Mouse (Mus musculus): ENCODE measurements around the gene Car2.

Gene Car2

DNA sequence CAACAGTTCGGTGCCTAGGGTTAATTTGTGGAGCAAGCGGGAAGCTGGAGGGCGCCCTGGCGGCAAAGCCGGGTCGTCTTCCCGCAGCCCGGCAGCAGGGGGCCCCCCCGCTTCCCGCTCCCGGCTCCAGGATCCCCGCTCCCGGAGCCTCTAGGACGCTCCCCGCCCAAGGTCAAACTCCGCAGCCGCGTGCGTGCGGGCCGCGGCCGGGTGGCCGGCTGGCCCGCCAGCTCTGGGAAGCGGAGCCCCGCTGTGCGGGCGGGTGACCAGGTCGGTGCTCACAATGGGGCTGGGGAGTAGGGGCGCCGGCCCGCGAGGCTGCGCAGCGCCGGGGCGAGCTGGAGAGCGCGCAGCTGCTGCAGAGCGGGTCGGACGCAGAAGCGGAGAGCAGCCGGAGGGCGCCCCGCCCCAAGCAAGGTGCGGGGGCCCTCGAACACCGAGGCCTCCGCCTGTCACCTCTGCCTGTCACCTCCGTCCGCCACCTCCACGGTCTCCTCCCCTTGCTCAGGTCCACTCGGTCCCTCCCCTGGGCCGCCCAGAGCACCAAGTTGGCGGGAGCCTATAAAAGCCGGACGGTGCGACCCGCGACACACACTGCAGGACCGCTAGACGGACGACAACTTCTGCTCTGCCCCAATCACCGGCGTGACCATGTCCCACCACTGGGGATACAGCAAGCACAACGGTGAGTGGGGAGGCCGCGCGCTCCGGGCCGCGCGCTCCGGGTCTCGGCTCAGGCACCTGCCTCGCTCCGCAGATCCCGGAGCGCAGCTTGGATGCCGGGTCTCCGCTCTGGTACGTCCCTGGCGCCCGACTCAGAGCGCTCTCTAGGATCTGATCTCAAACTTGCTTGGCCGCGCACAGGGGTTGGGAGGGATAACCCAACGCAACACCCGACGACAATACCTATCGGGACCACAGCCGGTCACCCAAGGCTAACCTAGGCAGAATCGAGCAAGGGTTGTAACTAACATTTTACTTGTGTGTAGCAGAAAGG is at the start of gene Car2:
TSS of gene Car2 (plus strand) at position 172 of the 997 bp plus-strand sequence.
- 1% methylated on average over 95 of the region's 95 CpGs for WGBS

- WGBS = 91% methylated on average over 1 of the region's 1 CpGs
These were observed 47.1 kb upstream of the Car2 start for GRCm38 (mm10) chr3:14838936-14839335.

DNA sequence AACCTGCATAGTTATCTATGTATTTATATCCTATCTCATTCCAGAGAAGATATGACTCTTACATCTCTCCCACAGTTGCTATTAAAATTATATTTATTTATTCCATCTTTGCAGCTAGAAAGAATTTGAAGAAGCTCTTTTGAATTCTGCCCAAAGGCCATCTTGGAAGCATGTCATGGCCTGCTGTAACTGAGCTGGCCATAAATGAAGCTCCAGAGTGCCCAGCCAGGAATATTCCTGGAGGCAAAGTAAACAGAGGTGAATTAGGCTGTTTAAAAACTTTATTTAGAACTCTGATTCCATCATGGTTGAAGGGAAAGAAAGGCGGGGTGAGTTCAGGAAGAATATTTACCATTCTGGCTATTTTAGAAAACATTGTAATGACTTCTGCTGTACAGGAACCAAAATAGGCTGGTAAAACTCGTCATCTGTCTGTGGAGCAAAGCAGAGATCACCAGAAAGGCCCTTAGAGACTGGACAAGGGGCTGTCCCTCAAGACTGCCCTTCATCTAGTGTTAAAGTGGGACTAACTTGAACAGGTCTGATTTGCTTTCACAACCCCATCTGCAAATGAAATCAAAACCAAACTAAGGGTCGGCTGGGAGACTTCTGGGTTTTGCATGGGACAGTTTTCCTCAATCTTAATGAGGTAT is 46.5 kb upstream of the Car2 start:
- WGBS = 86% methylated on average over 3 of the region's 3 CpGs

DNA sequence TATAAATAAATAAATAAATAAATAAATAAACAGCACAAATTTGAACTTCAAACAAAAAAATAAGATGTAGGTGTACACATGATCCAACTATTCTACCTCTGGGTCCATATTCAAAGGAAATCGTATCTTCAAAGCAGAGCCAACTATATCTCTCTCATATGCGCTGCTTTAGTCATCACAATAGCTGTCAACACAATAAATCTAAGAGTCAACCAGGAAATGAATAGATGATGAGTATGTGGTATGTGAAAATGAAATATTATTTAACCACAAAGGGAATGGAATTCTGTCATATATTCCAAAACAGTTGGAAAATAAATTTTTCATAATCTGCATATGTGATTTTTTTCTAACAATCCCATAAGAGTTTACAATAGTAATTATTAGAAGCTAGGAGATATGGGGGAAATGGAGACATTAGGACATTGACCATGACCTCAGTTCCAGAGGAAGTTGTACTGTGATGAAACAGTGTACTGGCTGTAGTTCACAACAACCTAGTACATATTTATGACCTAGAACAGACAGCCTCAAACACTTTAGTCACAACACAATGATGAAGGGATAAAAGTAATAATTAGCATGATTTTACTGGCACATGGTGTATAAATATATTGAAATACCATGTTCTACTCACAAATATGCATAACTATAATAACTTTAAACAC is 37.4 kb upstream of the Car2 start:
- WGBS = 89% methylated on average over 2 of the region's 2 CpGs

GRCm38 (mm10) chr3:14853966-14854365 is 32.1 kb upstream of the Car2 start:
- WGBS = 71% methylated on average over 5 of the region's 5 CpGs

DNA sequence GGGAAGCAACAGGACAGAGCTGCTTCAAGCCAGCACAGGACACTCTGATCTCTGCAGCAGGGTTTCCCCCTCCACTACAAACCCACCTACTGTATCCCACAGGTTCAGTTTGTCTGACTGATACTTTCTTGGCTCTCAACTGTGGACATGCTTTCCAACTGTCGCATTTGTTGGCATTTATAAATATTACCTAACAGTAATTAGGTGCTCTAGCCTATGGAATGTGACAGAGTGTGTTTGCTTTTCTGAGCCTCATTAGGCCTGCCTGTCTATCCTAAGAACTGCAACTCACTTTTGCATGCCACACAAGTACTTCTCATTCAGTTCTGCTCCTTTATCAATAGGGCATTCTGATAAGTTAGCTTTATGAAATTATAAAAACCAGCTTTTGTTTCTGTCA is 31.6 kb upstream of the Car2 start:
- 55% methylated on average over 1 of the region's 1 CpGs for WGBS

- WGBS = 90% methylated on average over 3 of the region's 3 CpGs
These were observed 28.2 kb upstream of the Car2 start for GRCm38 (mm10) chr3:14857874-14858273.

DNA sequence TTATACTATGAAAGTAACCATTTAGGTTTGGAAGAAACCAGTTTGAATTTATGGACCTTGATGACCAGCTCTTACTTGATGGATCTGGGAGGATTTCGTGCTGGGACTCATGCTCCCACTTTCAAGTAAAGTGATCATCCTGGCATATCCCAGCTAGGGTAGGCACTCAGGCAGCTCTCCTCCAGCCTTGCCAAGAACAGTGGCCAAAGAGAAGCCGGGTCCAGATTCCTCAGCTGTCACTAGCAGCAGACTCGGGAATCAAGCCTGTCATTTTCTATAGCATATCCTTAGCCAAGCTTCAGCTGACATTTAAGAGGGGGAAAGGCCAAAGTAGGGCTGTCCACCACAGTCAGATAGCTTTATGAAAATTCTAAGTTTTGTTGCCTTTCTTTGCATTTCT is 25.8 kb upstream of the Car2 start:
- 75% methylated on average over 3 of the region's 3 CpGs for WGBS

- 96% methylated on average over 1 of the region's 1 CpGs for WGBS
These were observed 24.9 kb upstream of the Car2 start for GRCm38 (mm10) chr3:14861165-14861564.

- 41% methylated on average over 4 of the region's 4 CpGs for WGBS
These were observed 24.3 kb upstream of the Car2 start for GRCm38 (mm10) chr3:14861787-14862186.

DNA sequence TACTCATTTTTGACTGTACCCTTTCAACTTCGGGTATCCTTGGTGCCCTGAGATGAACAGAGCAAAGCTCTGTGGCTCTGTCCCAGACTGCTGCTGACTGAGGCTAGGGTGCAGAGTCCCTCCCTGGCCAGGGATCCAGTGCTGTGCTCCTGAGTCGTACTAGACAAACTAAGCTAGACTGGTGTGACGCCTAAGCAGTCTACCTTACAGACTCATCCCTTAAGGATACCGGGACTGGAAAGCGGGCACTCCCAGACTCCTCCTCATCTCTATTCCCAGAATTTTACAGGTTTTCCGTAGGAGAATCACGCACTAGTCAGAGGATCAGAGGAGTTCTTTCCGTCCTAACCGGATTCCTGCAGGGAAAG is 23.4 kb upstream of the Car2 start:
- under 1% methylated on average over 9 of the region's 9 CpGs for WGBS

DNA sequence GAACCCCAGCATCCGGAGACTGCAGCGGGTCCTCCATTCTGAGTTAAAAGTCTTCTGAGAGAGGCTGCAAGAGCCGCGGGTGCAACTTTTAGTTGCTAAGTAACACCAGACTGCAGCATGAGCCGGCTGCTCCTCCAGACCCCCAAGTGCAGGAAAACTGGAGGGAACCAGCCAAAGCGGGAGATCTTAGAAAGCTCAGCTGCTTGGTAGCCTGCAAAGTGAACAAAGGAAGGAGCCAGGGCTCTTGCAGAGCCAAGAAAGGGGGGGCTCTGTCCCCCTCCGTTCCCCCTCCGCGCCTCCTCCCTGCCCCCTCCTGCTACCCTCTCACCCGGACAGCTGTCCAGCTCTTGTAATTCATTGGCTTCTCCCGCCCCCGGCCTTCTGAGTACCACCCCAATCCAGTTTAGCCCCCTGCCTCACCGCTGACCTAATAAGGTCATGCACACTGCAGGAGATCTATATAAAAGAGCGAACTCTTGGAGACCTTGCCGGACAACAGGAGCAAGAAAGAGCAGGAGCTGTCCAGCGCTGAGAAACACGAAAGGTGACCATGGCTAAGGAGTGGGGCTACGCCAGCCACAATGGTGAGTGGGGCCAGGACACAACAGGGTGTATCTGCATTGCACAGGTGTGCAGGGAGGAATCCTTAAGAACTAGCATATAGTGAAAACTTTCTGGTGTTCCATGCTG is 22.9 kb upstream of the Car2 start, which contains the start of gene Car3:
TSS of gene Car3 (plus strand) at position 491 of the 690 bp plus-strand sequence.
- 10% methylated on average over 18 of the region's 18 CpGs for WGBS

DNA sequence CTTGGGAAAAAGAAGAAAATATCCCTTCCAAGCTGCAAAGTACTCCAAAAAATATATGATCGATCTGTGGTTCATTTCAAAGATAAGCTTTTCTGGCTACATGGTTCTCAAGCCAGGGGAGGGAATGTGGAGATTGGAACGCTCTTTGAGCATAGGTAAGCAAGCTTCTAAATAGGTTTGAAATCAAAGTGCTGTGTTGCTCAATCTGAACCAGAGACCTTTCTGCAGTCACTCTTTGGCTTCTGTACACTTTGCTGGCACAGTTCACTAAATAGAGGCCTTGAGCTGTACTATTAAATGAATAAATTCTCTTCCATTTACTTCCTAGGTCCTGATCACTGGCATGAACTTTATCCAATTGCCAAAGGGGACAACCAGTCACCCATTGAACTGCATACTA is 22.2 kb upstream of the Car2 start:
- WGBS = 94% methylated on average over 2 of the region's 2 CpGs

DNA sequence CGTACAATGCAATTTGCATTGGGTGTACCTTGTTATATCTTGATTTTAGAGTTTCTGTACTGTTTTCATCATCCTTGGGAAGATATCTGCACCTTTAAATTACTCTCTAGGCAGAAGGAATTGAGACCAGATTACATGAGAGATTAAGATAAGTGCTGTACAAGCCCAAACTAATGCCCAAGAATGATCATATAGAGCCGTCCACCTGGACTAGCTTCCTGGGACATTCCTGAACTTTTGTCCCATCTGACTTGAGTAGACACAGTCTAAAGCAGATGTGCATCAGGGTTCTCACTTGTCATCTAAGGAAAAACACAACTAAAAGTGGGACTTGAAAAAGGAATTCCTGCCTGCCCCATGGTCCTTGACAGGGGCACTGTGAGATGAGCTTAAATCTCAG is 20.1 kb upstream of the Car2 start:
- 82% methylated on average over 2 of the region's 2 CpGs for WGBS

DNA sequence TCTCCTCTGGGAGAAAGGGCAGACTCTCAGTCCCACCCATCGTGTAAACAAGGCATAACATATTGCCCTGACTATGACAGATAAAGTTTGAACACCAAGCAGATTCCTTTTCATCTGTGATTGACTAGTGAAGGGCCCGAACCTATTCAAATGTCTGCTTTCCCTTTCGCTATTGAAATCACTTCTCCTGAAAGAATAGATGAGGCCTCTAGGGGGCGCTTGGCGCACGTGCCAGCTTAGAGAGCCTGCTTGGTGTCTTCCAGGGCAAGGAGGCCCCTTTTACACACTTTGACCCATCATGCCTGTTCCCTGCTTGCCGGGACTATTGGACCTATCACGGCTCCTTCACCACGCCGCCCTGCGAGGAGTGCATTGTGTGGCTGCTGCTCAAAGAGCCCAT is 16.3 kb upstream of the Car2 start:
- WGBS = 33% methylated on average over 11 of the region's 11 CpGs

GRCm38 (mm10) chr3:14870528-14870927 is 15.5 kb upstream of the Car2 start:
- 88% methylated on average over 1 of the region's 1 CpGs for WGBS

- WGBS = 59% methylated on average over 7 of the region's 7 CpGs
These were observed 14.7 kb upstream of the Car2 start for GRCm38 (mm10) chr3:14871386-14871785.

- 39% methylated on average over 8 of the region's 8 CpGs for WGBS
These were observed 11.6 kb upstream of the Car2 start for GRCm38 (mm10) chr3:14874402-14875040.

- 84% methylated on average over 9 of the region's 9 CpGs for WGBS
These were observed 9.7 kb upstream of the Car2 start for GRCm38 (mm10) chr3:14876325-14876918.

DNA sequence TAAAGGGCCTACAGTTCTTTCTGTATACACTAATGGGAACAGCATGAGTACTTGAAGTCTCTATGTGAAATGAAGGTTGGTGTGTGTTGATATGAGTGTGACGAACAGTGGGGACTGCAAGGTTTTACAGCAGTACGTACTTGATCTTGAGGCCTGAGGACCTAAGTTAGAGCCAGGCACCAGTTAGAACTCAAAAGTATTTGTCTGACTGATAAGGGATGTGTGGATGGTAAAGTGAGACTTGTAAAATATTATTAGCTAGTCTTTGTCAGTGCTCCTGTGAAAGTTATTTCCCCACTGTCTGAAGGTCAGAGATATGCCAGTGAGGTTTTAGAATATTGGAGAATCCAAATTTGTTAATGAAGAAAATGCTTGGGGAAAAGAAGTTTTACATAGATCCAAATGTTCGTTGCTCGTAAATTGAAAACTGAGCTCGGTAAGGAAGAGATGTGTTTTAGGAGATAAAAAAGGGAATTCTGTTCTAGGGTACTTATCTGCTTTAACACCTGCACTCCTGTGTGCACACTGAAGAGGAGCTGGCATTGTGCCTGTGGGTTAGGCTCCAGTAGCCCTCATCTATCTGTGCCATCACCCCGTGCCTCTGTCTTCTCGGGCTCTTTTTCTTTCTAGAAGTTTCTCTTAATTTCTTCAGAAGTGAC is 8.7 kb upstream of the Car2 start:
- 94% methylated on average over 7 of the region's 7 CpGs for WGBS
